Mouse (Mus musculus) yolk sac, embryonic 10.5 days (tissue): ENCODE data around the gene Glg1.
"Not testable (repeated sequence)": the region's sequence is repeated elsewhere in the genome, so short reads cannot be mapped to it uniquely, and the experiment has no call there.

Source experiments
- DNase-seq: peaks from one replicate; pipeline ENCODE4 v3.0.0-alpha.2; 2017; ENCODE audit warnings: low spot score

The Glg1 gene

DNA sequence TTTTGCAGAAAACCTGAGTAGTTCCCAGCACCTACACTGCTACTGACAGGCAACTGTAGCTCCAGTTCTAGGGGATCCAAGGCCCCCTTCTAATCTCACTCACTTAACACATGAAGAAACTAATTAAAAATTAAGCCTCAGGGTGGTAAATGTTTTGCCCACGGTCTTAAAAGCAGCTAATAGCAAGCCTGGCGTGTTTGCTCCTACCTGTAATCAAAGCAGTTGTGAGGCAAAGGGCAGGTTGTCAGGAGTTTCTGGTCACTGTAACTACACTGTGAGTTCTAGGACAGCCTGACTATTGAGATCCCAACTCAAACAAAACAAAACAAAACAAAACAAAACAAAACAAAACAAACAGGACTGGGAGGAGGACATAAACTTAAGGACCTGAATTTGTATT is 8.9 kb downstream of the Glg1 start:
- DNase-seq, result peak; percentile 29

DNA sequence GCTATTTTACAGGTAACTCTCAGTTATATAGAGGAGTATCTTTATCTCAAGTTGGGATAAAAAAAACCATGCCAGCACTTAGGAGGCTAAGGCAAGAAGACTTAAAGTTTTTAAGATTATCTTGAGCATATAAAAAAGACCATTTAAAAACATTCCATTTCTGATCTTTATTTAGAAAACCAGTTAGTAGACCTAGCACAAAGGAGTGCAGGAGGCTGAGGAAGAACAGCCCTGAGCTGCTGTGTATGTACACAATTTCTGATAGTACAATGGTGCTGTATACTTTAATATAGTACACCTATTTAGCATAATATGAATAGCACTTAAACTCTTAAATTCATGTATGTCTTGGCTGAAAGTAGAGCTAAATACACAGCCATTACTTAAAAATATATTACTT is 10.9 kb downstream of the Glg1 start:
- DNase-seq, result no peak

DNA sequence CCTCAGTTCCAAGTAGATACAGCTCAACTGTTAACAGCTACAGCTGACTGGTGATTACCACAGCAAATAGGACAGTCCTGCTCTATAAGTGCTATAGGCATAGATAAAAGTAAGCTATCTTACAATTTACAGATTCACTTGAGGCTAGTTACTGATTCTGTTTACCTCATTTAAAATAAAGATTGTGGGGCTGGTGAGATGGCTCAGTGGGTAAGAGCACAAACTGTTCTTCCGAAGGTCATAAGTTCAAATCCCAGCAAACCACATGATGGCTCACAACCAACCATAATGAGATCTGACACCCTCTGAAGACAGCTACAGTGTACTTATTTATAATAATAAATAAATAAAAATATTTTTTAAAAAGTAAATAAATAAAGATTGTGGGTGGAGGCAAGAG is 12.2 kb downstream of the Glg1 start:
- not testable (repeated sequence) for DNase-seq

GRCm38 (mm10) chr8:111246287-111246830 is 12.7 kb downstream of the Glg1 start:
- peak; percentile 49 for DNase-seq

DNA sequence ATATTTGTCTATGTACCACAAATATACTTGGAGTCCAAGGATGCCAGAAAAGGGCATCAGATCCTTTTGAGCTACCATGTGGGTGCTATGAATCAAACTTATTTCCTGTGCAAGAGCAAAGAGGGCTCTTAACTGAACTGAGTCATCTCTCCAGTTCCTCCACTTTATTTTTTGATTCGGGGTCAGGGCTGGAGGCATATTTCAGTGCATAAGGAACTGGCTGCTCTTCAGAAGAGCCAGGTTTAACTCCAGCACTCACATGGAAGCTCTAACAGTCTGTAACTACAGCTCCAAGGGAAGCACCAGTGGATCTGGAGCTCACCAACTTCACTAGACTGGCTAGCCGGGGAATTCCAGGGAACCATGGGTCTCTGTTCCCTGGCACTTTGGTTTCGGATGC is 21.7 kb downstream of the Glg1 start:
- DNase-seq, result no peak

DNA sequence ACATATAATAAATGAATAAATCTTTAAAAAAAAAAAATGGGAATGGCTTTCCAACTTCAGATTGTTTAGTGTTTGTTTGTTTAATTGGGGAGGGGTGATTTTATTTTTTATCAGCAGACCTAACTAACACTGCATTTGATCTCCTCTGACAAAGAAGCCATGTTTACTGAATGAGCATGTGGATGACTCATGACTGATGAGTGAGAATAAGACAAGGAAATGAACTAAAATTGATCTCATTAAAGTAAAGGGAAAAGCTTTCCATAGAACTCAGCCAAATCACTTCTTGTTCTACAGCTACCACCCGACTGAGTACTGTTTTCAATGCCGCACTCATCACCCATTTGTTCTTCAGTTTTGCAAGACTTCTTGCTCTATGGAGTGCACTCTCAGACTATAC is 25.3 kb downstream of the Glg1 start:
- no peak for DNase-seq

DNA sequence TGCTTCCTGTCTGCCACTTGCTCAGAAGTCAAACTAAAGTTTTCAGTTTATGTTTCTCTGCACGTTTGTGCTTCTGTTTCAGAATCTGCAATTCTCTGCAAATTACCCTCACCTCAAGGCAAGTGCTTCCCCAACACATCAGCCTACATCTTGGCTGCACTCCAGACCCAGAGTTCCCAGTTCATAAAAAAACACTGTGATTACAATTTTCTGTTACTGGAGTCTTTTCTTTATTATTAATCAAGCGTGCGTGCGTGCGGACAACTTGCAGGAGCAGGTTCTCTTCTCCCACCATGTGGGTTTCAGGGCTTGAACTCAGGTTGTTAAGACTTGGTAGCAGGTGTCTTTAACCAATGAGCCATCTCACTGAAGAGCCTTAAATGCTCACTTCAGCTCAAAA is 34.9 kb downstream of the Glg1 start:
- DNase-seq, result no peak

GRCm38 (mm10) chr8:111218107-111218506 is 40.9 kb downstream of the Glg1 start:
- no peak for DNase-seq

DNA sequence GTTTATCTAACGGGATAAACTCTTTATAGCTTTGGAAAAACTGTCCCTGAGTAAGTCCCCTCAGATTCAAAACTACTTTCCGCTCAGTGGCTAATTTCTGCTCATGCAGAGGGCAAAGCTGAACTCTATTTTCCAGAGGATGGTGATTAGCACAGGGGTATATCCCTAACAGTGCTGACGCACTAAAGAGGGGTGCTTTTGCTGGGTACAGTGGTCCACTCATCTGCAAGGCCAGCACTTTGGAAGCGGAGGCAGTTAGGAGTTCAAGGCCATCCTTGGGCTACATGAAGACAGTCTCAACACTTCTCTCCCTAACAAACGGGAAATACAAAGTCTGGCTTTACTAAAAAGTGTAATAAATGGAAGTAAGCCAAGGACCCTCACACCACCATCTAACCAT is 45.6 kb downstream of the Glg1 start:
- DNase-seq, result no peak

GRCm38 (mm10) chr8:111211180-111211579 is 47.8 kb downstream of the Glg1 start:
- DNase-seq, result no peak

GRCm38 (mm10) chr8:111209874-111210273 is 49.1 kb downstream of the Glg1 start:
- DNase-seq, result no peak

DNA sequence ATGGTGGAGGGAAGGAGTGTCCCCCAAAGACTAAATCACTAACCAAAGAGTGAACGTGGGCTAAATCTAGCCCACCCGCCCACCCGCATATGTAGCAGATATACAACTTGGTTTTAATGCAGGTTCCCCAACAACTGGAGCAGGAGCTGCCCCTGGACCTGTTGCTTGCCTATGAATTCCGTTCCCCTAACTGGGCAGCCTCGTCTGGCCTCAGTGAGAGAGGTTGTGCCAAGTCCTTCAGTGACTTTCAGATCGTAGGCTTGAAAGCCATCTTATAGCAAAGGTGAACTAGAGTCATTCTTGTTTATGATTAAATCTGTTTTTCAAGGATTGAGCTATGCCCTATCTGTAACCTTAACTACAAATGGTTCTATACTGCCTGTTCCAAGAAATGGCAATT is 52.7 kb downstream of the Glg1 start:
- no peak for DNase-seq

DNA sequence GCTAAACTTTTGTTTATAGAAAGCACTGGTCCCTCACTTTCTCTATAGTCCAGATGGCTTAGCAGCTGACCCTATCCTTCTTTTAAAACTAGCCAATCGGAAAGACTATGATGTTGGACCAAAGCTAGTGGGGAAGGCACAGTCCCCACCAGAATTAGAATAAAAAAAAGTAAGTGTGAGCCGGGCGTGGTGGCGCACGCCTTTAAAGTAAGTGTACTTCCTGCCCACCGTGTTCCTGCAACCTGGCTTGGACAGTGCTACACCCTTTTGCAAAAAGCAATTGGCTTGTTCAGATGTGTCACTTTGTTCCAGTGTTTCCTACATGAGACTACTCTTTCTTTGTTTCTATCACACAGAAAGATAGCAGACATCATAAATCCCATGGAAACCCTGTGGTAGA is 54.0 kb downstream of the Glg1 start:
- DNase-seq, result no peak

DNA sequence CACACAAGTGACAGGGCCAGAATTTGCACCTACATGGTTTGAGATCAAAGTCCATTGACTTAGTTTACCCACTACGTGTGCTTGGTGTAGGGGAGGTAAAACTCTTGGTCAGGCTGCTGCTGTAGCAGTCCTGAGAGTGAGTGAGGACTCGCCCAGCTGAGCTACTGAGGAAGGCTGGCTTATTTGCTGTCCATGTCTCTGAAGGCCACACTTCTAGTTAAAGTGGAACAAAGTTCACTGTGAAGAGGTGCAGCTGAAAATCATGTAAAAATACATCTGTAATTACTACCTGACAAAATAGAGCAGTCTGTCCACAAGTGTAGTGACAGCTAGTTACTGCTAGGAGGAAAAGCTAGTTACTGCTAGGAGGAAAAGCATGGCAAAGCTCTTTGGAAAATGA is 55.7 kb downstream of the Glg1 start:
- no peak for DNase-seq

DNA sequence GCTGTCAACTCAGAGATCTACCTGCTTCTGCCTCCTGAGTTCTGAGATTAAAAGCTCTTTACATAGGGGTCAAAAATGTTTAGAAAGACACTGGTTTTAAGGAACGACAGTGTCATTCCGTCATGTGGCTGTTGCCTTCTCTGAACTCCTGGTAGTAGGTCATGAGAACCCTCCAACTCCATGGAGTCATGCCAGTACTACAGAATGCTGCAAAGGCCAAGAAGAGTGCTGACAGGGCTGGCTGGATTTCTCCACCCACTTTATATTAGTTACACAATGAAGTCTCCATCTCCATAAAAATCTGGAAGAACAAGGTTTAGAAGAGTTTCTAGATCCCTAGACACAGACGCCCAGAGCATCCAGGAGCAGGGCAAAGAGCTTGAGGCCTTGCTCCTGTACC is 61.0 kb downstream of the Glg1 start:
- DNase-seq, result no peak

GRCm38 (mm10) chr8:111196181-111196580 is 62.8 kb downstream of the Glg1 start:
- no peak for DNase-seq

DNA sequence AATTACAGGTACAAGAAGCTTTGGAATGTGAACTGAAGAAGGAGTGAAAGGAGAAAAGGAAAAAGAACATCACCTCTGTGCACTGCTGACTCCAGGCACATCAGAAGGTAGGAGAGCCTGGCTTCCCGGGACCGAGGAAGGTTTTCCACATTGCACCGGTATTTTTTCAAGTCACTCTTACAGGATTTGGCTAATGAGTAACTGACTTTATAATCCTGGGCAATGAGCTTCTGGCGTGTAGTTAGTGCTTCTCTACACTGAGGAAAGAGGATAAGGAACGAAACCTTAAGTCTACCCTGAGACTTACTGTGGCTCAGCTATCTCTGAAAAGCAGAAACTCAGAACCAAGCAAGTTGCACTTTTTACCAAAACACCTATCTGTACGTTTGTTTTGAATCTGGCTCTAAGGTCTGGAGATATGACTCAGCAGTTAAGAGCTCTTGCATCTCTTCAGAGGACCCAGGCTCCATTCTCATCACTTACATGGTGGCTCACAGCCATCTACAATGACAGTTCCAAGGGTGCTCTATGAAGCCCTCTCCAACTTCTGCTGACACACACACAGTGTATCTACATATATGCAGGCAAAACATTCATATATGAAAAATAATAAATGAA is 70.3 kb downstream of the Glg1 start:
- peak; percentile 38 for DNase-seq

DNA sequence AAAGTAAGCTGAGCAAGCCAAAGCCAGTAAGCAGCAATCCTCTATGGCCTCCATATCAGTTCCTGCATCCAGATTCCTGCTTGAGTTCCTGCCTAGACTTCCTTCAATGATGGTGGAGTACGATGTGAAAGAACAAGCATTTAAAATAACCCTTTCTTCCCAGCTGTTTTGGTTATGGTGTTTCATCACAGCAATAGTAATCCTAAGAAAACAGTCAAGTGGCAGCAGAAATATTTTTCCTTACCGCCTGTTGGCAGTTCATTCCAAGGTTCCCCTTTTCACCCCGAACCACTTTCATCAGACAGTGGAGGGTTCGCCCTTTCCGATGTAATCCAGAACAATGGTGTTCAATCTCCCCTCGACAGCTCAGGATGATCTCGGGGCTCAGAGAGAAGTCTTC is 71.5 kb downstream of the Glg1 start:
- DNase-seq, result no peak

- DNase-seq, result no peak
These were observed 73.5 kb downstream of the Glg1 start for GRCm38 (mm10) chr8:111185472-111185947.

DNA sequence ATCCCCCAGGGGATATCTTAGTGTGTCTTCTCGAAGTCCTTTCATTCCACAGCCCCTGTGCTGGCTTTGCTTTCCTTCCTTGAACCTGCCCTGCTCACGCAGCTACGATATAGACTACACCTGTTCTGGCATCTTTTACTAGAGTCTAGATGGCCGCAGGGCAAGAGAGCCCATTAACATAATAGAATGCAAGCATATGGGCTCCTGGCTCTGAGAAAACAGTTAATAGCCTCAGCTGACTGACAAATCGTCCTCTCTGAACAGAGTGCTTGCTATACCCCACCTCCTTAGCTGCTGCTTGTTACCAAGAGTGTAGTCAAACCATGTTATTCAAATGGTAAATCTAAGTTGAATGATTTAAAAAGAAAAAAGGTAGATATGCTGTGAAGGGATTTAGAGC is 87.4 kb downstream of the Glg1 start:
- DNase-seq, result no peak

DNA sequence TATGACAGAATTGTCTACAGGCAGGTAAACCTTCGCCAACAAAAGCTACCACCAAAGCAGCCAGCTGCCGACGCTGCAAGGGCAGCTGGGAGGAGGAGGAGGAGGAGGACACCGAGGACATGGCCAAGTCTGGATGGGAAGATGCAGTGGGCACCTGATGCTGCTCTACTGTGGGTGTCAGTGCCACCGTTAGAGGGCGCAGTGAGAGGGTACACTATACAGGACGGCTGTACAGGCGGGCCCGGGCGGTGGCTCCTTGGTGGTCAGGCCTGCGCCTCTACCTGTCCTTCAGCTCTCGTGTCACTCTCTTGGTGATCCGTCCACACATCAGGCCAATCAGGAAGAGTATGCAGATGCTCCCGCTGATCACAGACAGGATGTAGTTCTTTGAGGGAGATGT is 101.4 kb downstream of the Glg1 start:
- peak; percentile 27 for DNase-seq

DNA sequence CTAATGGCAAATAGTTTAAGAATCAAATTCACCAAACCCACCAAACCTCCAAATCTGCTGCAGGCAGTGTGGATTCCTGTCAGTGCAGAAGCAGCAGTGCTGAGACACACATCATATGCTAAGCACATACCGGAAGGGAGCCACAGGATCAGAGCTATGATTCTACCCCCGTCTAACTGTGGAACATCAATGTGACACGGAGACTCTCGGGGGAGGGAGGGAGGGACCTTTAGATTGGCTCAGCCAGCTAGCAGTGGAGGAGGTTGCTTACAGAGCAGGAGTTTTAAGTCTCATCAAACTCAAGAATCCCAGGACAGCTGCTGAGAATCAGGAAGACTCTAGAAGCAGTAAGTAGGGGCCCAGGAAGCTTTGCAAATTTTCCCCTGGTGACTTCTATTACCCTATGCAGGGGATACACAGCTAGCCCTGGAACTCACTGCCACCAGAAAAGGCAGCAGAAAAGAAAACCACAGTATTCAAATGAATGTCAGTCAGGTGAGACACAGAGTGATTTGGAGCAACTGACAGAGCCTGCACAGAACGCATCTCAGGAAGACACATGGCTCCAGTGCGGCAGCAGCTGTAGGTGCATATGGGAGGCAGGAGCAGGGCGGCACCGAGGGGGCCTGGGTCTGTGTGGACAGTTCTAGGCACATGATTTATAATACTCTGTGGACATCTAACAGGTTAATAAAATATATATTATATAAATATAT is 103.1 kb downstream of the Glg1 start:
- no peak for DNase-seq

DNA sequence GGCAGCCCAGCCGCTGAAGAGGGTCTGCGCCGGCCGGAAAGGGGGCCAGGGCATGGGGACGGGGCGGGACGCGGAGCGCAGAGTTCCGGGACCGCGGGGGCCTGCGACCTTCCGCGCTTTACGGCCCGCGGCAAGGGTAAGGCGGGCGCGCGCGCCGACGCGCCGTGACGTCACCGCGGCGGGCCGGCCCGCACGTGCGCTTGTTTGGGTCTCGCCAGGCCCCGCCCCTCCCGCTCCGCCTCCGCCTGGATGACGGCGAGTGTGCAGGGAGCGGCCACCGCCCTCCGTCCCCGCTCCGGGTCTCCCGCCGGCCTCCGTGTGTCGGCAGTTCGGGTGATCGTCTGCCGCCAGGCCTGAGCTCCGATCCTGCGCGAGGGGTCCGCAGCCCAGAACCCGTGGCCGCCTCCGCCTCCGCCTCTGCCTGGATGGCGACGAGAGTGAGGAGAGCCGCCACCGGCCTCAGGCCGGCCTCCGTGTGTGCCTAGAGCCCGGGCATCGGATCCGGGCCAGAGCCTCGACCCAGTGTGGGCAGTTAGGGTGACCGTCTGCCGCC is 113.5 kb downstream of the Glg1 start:
- peak; percentile 91 for DNase-seq
